Mouse (Mus musculus) G1E-ER4 (cell line): ENCODE measurements around the gene Srd5a2. TPM values are rescaled to one million over a fixed set of nuclear protein-coding genes. Genes with fewer than 3 reads are reported as not detected.

ENCODE experiments used
- GATA1 ChIP-seq: IDR thresholded peaks from one replicate; pipeline ENCODE4 v1.8.0; 2012; ENCODE audit warnings: low read length, inconsistent platforms
- polyA plus RNA-seq: library from polyadenylated mRNA; stranded (reverse); fragments of >175 nt; gene quantifications from 2 replicates; pipeline ENCODE4 v1.2.3, GENCODE M21; 2012

Srd5a2 gene
- polyA plus RNA-seq, 1 experiment, result not detected

GRCm38 (mm10) chr17:73995907-73996645, 51.6 kb downstream of the Srd5a2 start:
- no peak for TF ChIP-seq GATA1

- TF ChIP-seq GATA1, result no peak
Measured at GRCm38 (mm10) chr17:73991264-73991663, 56.5 kb downstream of the Srd5a2 start.

- no peak for TF ChIP-seq GATA1
Measured at GRCm38 (mm10) chr17:73986571-73986970, 61.1 kb downstream of the Srd5a2 start.

- no peak for TF ChIP-seq GATA1
Measured at GRCm38 (mm10) chr17:73985936-73986335, 61.8 kb downstream of the Srd5a2 start.

GRCm38 (mm10) chr17:73984508-73984907, 63.2 kb downstream of the Srd5a2 start:
- TF ChIP-seq GATA1, result no peak

GRCm38 (mm10) chr17:73982871-73983270, 64.8 kb downstream of the Srd5a2 start:
- no peak for TF ChIP-seq GATA1

- no peak for TF ChIP-seq GATA1
Measured at GRCm38 (mm10) chr17:73976066-73976465, 71.7 kb downstream of the Srd5a2 start.

- TF ChIP-seq GATA1, result no peak
Measured at GRCm38 (mm10) chr17:73972648-73973047, 75.1 kb downstream of the Srd5a2 start.

- no peak for TF ChIP-seq GATA1
Measured at GRCm38 (mm10) chr17:73971291-73971690, 76.4 kb downstream of the Srd5a2 start.

GRCm38 (mm10) chr17:73970361-73971027, 77.2 kb downstream of the Srd5a2 start:
- no peak for TF ChIP-seq GATA1

Other genes with a start within 250 kb of the Srd5a2 start
- gene Ehd3, start 243.8 kb downstream of the Srd5a2 start, polyA plus RNA-seq, result not detected in 2 replicates
- not detected in 2 replicates for gene Xdh, start 97.7 kb downstream of the Srd5a2 start, polyA plus RNA-seq
- gene Memo1, start 247.6 kb upstream of the Srd5a2 start, polyA plus RNA-seq, result 58.1 and 91.0 TPM in 2 replicates